Mouse (Mus musculus) C2C12 (cell line): ENCODE measurements at regions not wholly inside any gene's neighbourhood (a gene's known extent, or its start where the extent isn't known, plus 50 kb on each side); places are given as distances from the start of the nearest gene placed in this dataset.

Experiments used
- CTCF ChIP-seq: IDR thresholded peaks from one replicate; pipeline ENCODE4 v1.5.1; 2011; ENCODE audit not compliant: control insufficient read depth, insufficient read depth, insufficient read length
- MAX ChIP-seq: IDR thresholded peaks from one replicate; pipeline ENCODE4 v1.6.1; 2011; ENCODE audit warnings: mild to moderate bottlenecking, control low read depth

GRCm38 (mm10) chr9:33483541-33483846 is 847.5 kb downstream of the Ets1 start:
- TF ChIP-seq CTCF = no peak
- TF ChIP-seq MAX = no peak
